Mouse (Mus musculus): Measurements from ENCODE around the gene 3425401B19Rik. TPM values are rescaled to one million over a fixed set of nuclear protein-coding genes. Genes with fewer than 3 reads are reported as not detected.

Gene 3425401B19Rik
- polyA plus RNA-seq, 1 experiment from 2014 or later, result 0.09 TPM

DNA sequence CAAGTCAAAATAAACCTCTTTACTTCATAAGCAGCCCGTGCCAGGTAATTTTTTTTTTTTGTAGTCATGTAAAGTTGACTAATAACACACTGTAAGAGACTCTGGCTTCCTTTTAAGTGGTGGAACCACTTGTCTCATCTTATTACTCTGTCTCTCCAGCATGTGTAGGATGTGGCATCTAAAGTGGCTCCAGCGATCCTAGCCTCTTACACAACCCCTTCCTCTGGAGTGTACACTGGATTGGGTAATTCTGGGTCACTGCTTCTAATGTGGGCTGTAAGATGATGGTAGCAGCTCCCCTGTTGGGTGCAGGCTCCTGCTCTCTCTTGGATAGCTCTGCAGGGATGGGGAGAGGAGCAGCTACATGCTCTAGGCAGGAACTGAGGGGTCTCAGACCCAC, 46.6 kb downstream of the 3425401B19Rik start:
- DNase-seq (ENCODE audit: low spot score) (no peak), ATAC-seq (ENCODE audit: insufficient number of reproducible peaks, low FRiP score, low TSS enrichment, low read depth) (no peak)
- H3K4me3 ChIP-seq (ENCODE audit: low read depth, low read length), result no peak overlapping the region
- 0 out of 2 replicates have a peak, but pooled peaks cover 3% of the 10 kb centered on the region for H3K4me1 ChIP-seq (ENCODE audit: control insufficient read depth, insufficient read depth, low read length)
- H3K36me3 ChIP-seq (ENCODE audit: control insufficient read depth, insufficient read depth, low read length), result no peaks in the 10 kb centered on the region
- no peak overlapping the region for H3K27ac ChIP-seq (replicated peaks; ENCODE audit: low read depth, low read length)
- no peak overlapping the region for H3K9ac ChIP-seq (ENCODE audit: low read length)
- H3K27me3 ChIP-seq (ENCODE audit: control insufficient read depth, insufficient read depth, low read length), result no peaks in the 10 kb centered on the region
- no peaks in the 10 kb centered on the region for H3K9me3 ChIP-seq (ENCODE audit: control insufficient read depth, low read length)
- 86% methylated on average over 2 of the region's 2 CpGs for WGBS
- no peak overlapping the region for H3K4me2 ChIP-seq (ENCODE audit: low read depth, severe bottlenecking)

DNA sequence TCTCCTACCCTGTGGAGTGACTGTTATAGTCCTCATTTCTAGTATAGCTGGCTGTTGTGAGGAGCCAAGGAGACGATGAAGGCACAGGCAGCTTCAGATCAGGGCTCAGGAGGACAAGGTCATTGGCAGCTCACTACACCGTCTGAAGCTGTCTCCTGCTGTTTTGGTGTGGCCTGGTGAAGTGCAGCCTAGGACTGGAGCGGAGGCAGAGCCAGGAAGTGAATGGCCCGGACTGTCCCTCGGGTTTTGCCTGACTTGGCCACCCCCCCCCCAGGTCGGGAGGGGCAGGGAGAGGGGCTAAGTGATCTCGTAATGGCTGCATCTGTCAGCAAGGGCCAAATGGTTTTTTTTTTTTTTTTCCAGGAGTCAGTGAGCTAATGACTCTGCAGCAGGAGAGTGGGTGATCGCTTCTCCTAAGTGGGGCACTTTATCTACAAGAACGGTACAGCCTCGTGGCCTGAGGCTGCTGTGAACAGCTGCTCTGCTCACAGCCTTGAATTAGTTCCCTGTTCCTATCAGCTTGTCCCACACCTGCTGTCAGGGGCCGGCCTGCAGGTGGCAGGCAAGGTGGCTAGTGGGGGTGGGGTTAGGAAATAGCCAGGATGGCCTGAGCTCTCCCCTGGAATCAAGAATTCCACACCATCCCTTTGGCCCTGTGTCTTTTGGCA, 50.9 kb downstream of the 3425401B19Rik start:
- Histone ChIP-seq H3K9ac (ENCODE audit: low read length) (no peak overlapping the region), H3K4me1 (ENCODE audit: control insufficient read depth, insufficient read depth, low read length) (0 out of 2 replicates have a peak, but pooled peaks cover 3% of the 10 kb centered on the region), H3K36me3 (ENCODE audit: control insufficient read depth, insufficient read depth, low read length) (no peaks in the 10 kb centered on the region), H3K27me3 (ENCODE audit: control insufficient read depth, insufficient read depth, low read length) (no peaks in the 10 kb centered on the region), H3K27ac (replicated peaks; ENCODE audit: low read depth, low read length) (no peak overlapping the region), H3K4me2 (ENCODE audit: low read depth, severe bottlenecking) (no peak overlapping the region), H3K9me3 (ENCODE audit: control insufficient read depth, low read length) (no peaks in the 10 kb centered on the region), H3K4me3 (ENCODE audit: low read depth, low read length) (no peak overlapping the region)
- DNase-seq (ENCODE audit: low spot score) (no peak), ATAC-seq (ENCODE audit: insufficient number of reproducible peaks, low FRiP score, low TSS enrichment, low read depth) (no peak)
- 13% methylated on average over 11 of the region's 11 CpGs for WGBS

DNA sequence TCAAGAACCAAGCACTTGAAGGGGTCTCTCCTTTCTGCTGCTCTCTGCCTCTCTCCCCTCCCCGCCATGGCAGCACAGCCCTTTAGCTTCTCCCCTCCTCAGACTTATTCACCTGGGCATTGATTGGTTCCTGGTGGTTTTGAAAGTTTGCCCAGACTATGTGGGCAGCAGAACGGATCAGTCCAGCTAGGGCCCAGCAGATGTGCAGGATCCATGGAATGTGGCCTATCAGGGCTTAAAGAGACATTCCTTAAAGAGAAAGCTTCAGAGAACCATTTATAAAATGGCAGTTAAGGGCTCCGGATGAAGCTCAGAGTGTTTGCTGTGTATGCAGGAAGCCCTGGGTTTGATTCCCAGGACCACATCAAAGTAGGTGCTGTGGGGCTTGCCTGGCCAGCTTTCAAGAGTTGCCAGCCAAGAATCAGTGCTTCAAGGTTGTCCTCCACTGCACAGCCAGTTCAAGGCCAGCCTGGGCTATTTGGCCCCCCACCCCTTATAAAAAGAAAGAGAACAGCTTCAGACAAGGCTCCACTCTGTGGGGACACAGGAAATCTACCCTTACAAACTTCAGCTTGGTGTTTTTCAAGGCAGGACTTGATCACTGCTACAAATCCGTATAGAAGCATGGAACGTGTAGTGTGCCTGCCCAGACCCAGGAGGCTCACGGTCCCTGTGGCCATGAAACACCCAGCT, 52.0 kb downstream of the 3425401B19Rik start:
- ATAC-seq (ENCODE audit: insufficient number of reproducible peaks, low FRiP score, low TSS enrichment, low read depth), result no peak
- WGBS, result 83% methylated on average over 6 of the region's 6 CpGs

DNA sequence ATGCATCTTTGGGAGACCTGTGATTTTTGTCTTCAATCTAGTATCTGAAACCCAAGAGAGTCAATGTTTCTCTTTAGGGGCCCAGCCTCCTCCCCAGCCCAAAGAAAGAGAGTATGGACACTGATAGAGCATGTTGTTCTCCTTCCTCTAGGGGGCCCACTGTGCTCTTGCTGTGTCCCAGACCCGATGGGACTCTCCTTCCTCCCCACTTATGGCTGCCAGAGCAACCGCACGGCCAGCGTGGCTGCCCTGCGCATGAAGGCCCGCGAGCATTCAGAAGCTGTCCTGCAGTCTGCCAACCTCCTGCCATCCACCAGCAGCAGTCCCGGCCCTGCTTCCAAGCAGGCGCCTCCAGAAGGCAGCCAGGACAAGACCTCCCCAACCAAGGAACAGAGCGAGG, 56.5 kb downstream of the 3425401B19Rik start:
- Histone ChIP-seq H3K9ac (ENCODE audit: low read length) (no peak overlapping the region), H3K36me3 (ENCODE audit: control insufficient read depth, insufficient read depth, low read length) (no peaks in the 10 kb centered on the region), H3K9me3 (ENCODE audit: control insufficient read depth, low read length) (no peaks in the 10 kb centered on the region), H3K4me1 (ENCODE audit: control insufficient read depth, insufficient read depth, low read length) (no peaks in the 10 kb centered on the region), H3K4me3 (ENCODE audit: low read depth, low read length) (no peak overlapping the region), H3K4me2 (ENCODE audit: low read depth, severe bottlenecking) (no peak overlapping the region), H3K27me3 (ENCODE audit: control insufficient read depth, insufficient read depth, low read length) (no peaks in the 10 kb centered on the region), H3K27ac (replicated peaks; ENCODE audit: low read depth, low read length) (no peak overlapping the region)
- WGBS, result 44% methylated on average over 10 of the region's 10 CpGs
- ATAC-seq (ENCODE audit: insufficient number of reproducible peaks, low FRiP score, low TSS enrichment, low read depth), result no peak
- peak; percentile 32 for DNase-seq (ENCODE audit: low spot score)

More for the DNA sequence above, 52.0 kb downstream of the 3425401B19Rik start:
- no peaks in the 10 kb centered on the region for H3K9me3 ChIP-seq (ENCODE audit: control insufficient read depth, low read length)
- H3K27me3 ChIP-seq (ENCODE audit: control insufficient read depth, insufficient read depth, low read length), result no peaks in the 10 kb centered on the region
- no peaks in the 10 kb centered on the region for H3K36me3 ChIP-seq (ENCODE audit: control insufficient read depth, insufficient read depth, low read length)
- H3K4me2 ChIP-seq (ENCODE audit: low read depth, severe bottlenecking), result no peak overlapping the region
- no peak for DNase-seq (ENCODE audit: low spot score)
- H3K9ac ChIP-seq (ENCODE audit: low read length), result no peak overlapping the region
- H3K4me3 ChIP-seq (ENCODE audit: low read depth, low read length), result no peak overlapping the region
- H3K4me1 ChIP-seq (ENCODE audit: control insufficient read depth, insufficient read depth, low read length), result 0 out of 2 replicates have a peak, but pooled peaks cover 3% of the 10 kb centered on the region
- H3K27ac ChIP-seq (replicated peaks; ENCODE audit: low read depth, low read length), result no peak overlapping the region

DNA sequence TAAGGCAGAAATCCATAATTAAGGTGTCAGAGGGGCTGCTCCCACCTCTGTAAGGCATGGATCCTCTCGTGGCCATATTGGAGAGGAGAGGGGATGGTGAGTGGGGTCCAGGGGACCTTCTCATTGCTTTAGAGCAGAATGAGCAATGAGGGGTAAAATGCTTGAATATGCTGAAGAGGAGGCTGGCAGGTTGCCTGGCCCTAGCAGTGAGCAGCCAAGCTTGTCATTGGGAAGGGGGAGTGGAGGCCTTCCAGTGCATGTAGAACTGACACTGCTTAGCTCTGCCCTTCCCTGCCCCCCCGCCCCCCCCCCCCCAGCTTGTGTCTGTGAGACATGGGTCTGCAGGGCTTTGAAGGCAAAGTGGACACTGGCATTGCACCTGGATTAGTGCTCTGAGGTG, 57.8 kb downstream of the 3425401B19Rik start:
- DNase-seq (ENCODE audit: low spot score), result no peak
- Histone ChIP-seq H3K4me2 (ENCODE audit: low read depth, severe bottlenecking) (no peak overlapping the region), H3K9me3 (ENCODE audit: control insufficient read depth, low read length) (no peaks in the 10 kb centered on the region), H3K4me3 (ENCODE audit: low read depth, low read length) (no peak overlapping the region), H3K27ac (replicated peaks; ENCODE audit: low read depth, low read length) (no peak overlapping the region), H3K9ac (ENCODE audit: low read length) (no peak overlapping the region), H3K4me1 (ENCODE audit: control insufficient read depth, insufficient read depth, low read length) (no peaks in the 10 kb centered on the region), H3K36me3 (ENCODE audit: control insufficient read depth, insufficient read depth, low read length) (no peaks in the 10 kb centered on the region), H3K27me3 (ENCODE audit: control insufficient read depth, insufficient read depth, low read length) (no peaks in the 10 kb centered on the region)
- ATAC-seq (ENCODE audit: insufficient number of reproducible peaks, low FRiP score, low TSS enrichment, low read depth), result no peak
- 68% methylated on average over 2 of the region's 2 CpGs for WGBS

DNA sequence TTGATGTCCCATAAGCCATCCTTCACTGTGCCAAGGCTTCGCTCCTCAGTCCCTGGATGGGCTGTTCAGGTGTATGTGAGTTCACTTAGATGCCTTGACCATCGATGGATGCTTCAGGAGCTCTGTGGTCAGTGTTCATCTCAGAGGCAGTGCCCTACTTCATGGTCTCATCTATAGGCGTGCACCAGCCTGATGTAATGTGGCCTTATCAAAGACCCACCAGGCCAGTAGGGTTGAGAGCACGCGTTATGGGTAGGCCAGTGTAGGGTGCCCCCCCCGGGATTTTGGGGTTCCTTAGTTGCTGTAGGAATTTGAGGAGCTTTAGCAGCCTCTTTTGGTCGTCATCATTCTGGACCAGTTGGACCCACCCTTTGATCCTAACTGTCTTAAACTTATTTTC, 60.3 kb downstream of the 3425401B19Rik start:
- no peaks in the 10 kb centered on the region for H3K36me3 ChIP-seq (ENCODE audit: control insufficient read depth, insufficient read depth, low read length)
- H3K9ac ChIP-seq (ENCODE audit: low read length), result no peak overlapping the region
- no peak overlapping the region for H3K4me3 ChIP-seq (ENCODE audit: low read depth, low read length)
- no peaks in the 10 kb centered on the region for H3K4me1 ChIP-seq (ENCODE audit: control insufficient read depth, insufficient read depth, low read length)
- 90% methylated on average over 7 of the region's 7 CpGs for WGBS
- no peak overlapping the region for H3K27ac ChIP-seq (replicated peaks; ENCODE audit: low read depth, low read length)
- H3K9me3 ChIP-seq (ENCODE audit: control insufficient read depth, low read length), result no peaks in the 10 kb centered on the region
- no peak overlapping the region for H3K4me2 ChIP-seq (ENCODE audit: low read depth, severe bottlenecking)
- no peak for ATAC-seq (ENCODE audit: insufficient number of reproducible peaks, low FRiP score, low TSS enrichment, low read depth)
- no peaks in the 10 kb centered on the region for H3K27me3 ChIP-seq (ENCODE audit: control insufficient read depth, insufficient read depth, low read length)
- no peak for DNase-seq (ENCODE audit: low spot score)

DNA sequence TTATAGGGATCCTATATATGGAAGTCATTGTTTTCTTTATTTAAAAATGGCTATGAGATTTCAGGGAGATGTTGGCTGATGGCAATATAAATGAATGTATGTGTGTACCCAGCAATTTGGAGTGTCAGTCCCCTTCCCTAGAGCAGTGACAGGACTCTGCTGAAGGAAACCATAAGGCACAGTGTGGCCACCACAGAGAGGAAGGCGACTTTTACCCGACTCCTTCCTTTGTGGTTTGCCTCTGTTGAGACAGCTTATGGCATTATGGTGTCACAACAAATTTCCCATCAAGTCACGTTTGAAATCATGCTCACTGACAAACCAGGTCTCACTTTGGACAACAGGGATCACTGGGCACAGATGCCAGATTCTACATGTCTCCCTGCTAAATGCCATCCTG, 60.8 kb downstream of the 3425401B19Rik start:
- H3K27me3 ChIP-seq (ENCODE audit: control insufficient read depth, insufficient read depth, low read length), result no peaks in the 10 kb centered on the region
- DNase-seq (ENCODE audit: low spot score) (no peak), ATAC-seq (ENCODE audit: insufficient number of reproducible peaks, low FRiP score, low TSS enrichment, low read depth) (no peak)
- no peak overlapping the region for H3K4me3 ChIP-seq (ENCODE audit: low read depth, low read length)
- WGBS, result 74% methylated on average over 3 of the region's 3 CpGs
- H3K9me3 ChIP-seq (ENCODE audit: control insufficient read depth, low read length), result no peaks in the 10 kb centered on the region
- H3K4me1 ChIP-seq (ENCODE audit: control insufficient read depth, insufficient read depth, low read length), result no peaks in the 10 kb centered on the region
- H3K9ac ChIP-seq (ENCODE audit: low read length), result no peak overlapping the region
- no peak overlapping the region for H3K27ac ChIP-seq (replicated peaks; ENCODE audit: low read depth, low read length)
- no peak overlapping the region for H3K4me2 ChIP-seq (ENCODE audit: low read depth, severe bottlenecking)
- no peaks in the 10 kb centered on the region for H3K36me3 ChIP-seq (ENCODE audit: control insufficient read depth, insufficient read depth, low read length)

DNA sequence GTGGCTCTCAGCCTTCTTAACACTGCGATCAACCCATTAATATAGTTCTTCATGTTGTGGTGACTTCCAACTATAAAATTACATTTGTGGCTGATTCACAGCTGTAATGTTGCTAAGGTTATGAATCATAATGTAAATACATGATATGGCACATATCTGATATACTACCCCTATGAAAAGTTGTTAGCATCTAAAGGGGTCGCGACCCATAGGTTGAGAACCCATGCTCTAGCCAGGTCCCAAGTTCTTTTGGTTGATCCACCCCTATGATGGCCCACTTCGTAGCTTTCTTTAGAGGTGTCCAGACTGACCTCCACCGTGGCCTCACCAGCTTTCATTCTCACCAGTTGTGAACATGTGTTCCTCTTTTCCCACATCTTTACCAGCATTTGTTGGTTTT, 67.8 kb downstream of the 3425401B19Rik start:
- Histone ChIP-seq H3K9me3 (ENCODE audit: control insufficient read depth, low read length) (no peaks in the 10 kb centered on the region), H3K4me2 (ENCODE audit: low read depth, severe bottlenecking) (no peak overlapping the region), H3K27me3 (ENCODE audit: control insufficient read depth, insufficient read depth, low read length) (no peaks in the 10 kb centered on the region), H3K4me3 (ENCODE audit: low read depth, low read length) (no peak overlapping the region), H3K27ac (replicated peaks; ENCODE audit: low read depth, low read length) (no peak overlapping the region), H3K36me3 (ENCODE audit: control insufficient read depth, insufficient read depth, low read length) (no peaks in the 10 kb centered on the region), H3K4me1 (ENCODE audit: control insufficient read depth, insufficient read depth, low read length) (no peaks in the 10 kb centered on the region), H3K9ac (ENCODE audit: low read length) (no peak overlapping the region)
- ATAC-seq (ENCODE audit: insufficient number of reproducible peaks, low FRiP score, low TSS enrichment, low read depth) (no peak), DNase-seq (ENCODE audit: low spot score) (no peak)
- 85% methylated on average over 5 of the region's 5 CpGs for WGBS

Measured in limb, embryonic 11.5 days (tissue).